Mouse (Mus musculus): ENCODE measurements at regions not wholly inside any gene's neighbourhood (a gene's known extent, or its start where the extent isn't known, plus 50 kb on each side); places are given as distances from the start of the nearest gene placed in this dataset.

DNA sequence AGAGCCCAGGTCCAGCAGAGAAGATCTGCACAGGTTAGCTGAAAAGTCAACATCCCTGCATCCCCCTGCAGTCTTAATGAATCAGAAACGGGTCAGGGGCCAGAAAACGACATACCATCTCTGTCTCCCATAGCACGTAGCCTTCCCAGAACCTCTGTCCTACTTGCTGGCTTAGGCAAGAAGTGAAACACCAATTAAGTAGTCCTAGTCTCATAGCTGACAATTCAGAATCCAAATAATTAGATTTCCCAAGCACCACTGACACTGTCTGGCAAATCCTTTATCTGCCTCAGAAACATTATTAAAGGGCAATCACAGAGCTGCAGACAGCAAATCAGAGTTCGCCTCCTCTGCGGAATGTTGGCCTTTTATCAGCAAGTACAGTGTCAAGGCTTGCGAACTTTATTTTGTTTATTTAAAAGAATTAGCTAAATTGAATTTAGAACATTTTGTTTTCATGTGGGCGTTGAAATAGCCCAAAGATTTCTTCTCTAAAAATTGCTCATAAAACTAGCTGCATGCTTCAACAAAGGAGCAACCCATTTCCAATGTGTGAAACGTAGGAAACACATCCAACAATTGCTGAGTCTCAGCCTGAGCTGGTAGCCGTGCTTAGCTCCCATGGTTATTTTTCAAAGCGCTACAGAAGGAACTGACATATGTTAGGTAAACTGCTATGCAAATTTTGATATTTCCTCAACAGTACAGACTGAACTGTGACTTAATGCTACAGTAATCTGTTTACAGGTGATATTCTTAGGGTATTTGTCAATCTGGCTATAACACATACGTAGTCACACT, 411.2 kb downstream of the Ipo11 start:
- DNase-seq: no peak

- DNase-seq: no peak
These were observed 422.1 kb downstream of the Ipo11 start for GRCm38 (mm10) chr13:106514510-106515169.

- DNase-seq: no peak
These were observed 423.1 kb downstream of the Ipo11 start for GRCm38 (mm10) chr13:106513669-106514068.

GRCm38 (mm10) chr13:106510435-106510834, 426.3 kb downstream of the Ipo11 start:
- DNase-seq: no peak

DNA sequence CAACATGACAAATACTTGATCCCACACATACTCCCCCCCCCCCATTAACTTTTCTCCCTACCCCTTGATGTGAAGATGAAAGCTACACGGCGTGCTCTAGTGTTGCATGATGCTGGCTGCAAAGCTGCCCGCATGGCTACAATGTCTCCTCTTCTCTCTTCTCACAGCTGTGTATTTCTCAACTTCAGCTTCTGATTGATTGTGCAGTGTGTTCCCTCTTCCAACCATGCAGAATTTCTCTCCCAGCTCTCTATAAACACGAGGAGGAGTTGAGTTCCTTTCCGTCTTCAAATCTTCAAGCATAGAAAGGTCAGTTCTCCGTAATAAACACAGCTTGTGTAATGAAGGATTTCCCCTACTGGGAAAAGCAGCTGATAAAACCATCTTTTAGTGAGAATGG, 435.5 kb downstream of the Ipo11 start:
- DNase-seq: no peak

- no peak for DNase-seq
These were observed 465.5 kb downstream of the Ipo11 start for GRCm38 (mm10) chr13:106471264-106471663.

DNA sequence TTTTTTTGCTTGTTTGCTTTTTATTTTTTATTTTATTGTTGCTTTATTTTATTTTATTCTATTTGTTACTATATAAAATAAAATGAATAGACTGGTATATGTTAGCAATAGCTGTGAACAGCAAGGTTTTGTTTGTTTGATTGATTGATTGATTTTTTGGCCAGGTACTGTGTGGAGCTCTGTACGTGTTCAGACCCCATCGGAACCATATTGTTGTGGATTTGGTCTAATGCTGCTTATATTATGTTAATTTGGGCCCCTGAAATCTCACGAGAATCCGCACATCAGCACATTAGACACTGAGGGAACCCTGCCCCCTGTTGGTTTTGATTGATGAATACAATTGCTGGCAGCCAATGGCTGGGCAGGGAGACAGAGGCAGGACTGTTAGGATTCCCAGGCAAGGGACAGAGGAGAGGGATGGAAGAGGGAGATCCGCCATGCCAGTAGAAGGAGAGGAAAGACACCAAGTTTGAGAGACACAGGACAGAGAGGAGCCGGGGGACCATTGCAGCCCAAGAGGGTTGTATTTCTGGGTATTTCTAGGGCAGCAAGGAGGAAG, 482.3 kb downstream of the Ipo11 start:
- DNase-seq: no peak

- DNase-seq: no peak
These were observed 504.6 kb downstream of the Ipo11 start for GRCm38 (mm10) chr13:106432165-106432564.

DNA sequence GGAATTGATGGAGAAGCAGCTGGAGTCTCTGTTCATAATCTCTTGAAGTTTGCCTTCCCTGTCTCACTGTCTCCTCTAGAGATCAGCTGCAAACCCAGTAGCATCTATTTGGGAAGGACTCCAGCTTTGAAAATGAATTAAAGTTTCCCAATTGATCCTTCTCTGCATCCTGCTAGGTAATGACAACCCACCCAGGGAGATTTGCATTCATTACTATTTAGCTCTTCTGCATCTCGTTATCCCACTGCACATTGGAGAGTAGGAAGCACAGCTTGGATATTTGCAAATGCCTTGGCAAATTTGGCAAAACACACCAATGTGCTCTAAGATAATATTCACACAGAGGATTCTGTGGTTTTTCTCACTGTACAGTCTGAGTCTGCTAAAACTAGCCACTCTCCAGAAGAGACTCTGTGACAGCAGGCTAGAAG, 530.1 kb downstream of the Ipo11 start:
- DNase-seq: no peak

- no peak for DNase-seq
These were observed 544.1 kb downstream of the Ipo11 start for GRCm38 (mm10) chr13:106392642-106393041.

GRCm38 (mm10) chr13:106388634-106389033, 548.1 kb downstream of the Ipo11 start:
- DNase-seq: no peak

DNA sequence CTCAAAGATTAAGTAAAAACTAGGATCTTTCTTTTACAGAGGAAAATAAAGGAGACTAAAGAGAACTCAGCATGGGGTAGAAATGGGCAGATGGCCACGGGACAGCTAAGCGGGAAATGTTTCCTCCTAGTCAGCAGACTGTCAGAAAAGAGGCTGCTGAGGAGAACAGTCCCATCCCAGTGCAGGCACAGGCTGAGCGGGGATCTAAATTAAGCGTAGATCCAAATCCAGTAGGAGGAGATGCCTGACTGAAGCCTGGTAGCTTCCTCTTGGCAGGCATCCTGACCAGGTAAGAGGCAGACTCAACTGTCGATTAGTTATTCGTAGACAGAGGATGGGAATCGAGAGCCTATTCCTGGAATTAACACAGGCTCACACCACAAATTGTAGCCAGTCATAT, 569.2 kb downstream of the Ipo11 start:
- DNase-seq: no peak

- DNase-seq: no peak
These were observed 583.9 kb downstream of the Ipo11 start for GRCm38 (mm10) chr13:106352614-106353409.

DNA sequence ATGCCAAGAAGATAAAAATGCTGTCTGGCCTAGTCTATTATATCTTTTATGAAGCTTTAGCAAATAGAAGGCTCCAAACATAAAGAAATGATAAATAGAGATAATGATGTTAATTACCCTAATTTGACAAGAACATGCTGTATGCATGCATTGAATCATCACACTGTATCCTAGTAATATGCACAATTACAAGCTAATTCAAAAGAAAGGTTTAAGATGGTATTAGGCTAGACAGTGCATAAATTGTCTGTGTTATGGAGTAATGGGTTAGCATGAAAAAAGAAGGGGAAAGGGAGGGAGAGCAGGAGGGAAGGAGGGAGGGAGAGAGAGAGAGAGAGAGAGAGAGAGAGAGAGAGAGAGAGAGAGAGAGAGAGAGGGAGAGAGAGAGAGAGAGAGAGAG, 604.7 kb downstream of the Ipo11 start:
- DNase-seq: no peak

DNA sequence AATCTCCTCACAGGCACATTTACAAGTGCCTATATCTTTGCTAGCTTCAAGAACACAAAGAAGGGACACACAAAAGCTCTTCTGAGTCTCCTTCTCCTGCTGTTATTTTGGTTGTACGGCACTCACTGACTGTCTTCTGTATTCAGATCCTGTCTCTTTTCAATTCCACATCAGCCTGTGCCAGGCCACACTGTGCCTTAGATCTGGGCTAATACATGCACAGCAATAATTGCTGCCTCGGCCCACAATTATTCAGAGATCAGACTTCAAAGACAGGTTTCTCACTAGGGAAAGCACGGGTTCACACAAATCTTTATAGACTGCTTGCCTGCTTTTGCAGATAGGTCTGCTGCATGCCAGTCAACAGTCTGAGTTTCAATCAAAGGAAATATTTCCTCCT, 617.8 kb downstream of the Ipo11 start:
- DNase-seq: no peak

DNA sequence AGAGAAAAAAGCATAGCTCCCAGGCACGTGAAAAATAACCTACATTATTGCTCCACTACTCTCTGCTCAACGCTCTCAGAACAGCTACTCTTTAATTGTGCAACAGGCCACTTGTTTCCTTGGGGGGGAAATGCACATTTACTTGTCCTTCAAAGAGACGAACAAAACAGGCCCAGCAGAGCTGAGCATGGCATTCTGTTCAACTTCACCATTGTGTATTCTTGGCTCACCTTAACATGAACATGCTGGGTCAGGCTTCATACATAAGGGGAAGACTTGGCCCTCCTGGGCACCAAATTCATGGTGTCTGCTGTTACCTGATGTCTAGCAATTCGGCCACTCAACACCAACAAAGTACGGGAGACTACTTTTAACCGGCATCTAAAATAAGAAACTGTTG, 618.3 kb downstream of the Ipo11 start:
- DNase-seq: no peak

- DNase-seq: no peak
These were observed 619.5 kb downstream of the Ipo11 start for GRCm38 (mm10) chr13:106317300-106317699.

- no peak for DNase-seq
These were observed 655.6 kb downstream of the Ipo11 start for GRCm38 (mm10) chr13:106281181-106281580.

- no peak for DNase-seq
These were observed 676.9 kb downstream of the Ipo11 start for GRCm38 (mm10) chr13:106259874-106260273.
